Mouse (Mus musculus) forebrain, postnatal 0 days (tissue): Measurements from ENCODE around the gene AB124611. TPM values are rescaled to one million over a fixed set of nuclear protein-coding genes. Genes with fewer than 3 reads are reported as not detected.
"Not testable (repeated sequence)": the region's sequence is repeated elsewhere in the genome, so short reads cannot be mapped to it uniquely, and the experiment has no call there.

Experiments used
- ATAC-seq: fragments of 200-750 bp; cut with Nextera tagmentation; 2 replicates; pipeline ENCODE4 v1.8.0; 2017; ENCODE audit warnings: mild to moderate bottlenecking, moderate library complexity
- DNase-seq: peaks from one replicate; pipeline ENCODE4 v3.0.0-alpha.2; 2015
- H3K27ac ChIP-seq: fragments of 300-500 bp; sonication (generic); 2 replicates; pipeline ENCODE4 v1.5.1; 2014; ENCODE audit warnings: low read depth, mild to moderate bottlenecking, antibody characterized with exemption, low read length, moderate library complexity, mixed read lengths
- H3K27me3 ChIP-seq: fragments of 300-500 bp; sonication (generic); 2 replicates; pipeline ENCODE4 v1.6.1; 2014; ENCODE audit warnings: mild to moderate bottlenecking, low read length, mixed read lengths; ENCODE audit not compliant: insufficient read depth
- H3K36me3 ChIP-seq: fragments of 300-500 bp; sonication (generic); 2 replicates; pipeline ENCODE4 v1.6.1; 2014; ENCODE audit warnings: mild to moderate bottlenecking, moderate library complexity; ENCODE audit not compliant: insufficient read depth
- H3K4me1 ChIP-seq: fragments of 300-500 bp; sonication (generic); 2 replicates; pipeline ENCODE4 v1.6.1; 2014; ENCODE audit warnings: antibody characterized with exemption; ENCODE audit not compliant: insufficient read depth
- H3K4me2 ChIP-seq: fragments of 300-500 bp; sonication (generic); 2 replicates; pipeline ENCODE4 v1.6.1; 2014; ENCODE audit warnings: low read depth, mild to moderate bottlenecking, moderate library complexity
- H3K4me3 ChIP-seq: fragments of 300-500 bp; sonication (generic); 2 replicates; pipeline ENCODE4 v1.5.1; 2014; ENCODE audit warnings: low read depth, low read length, mixed read lengths
- H3K9ac ChIP-seq: fragments of 300-500 bp; sonication (generic); 2 replicates; pipeline ENCODE4 v1.6.1; 2014; ENCODE audit warnings: mild to moderate bottlenecking
- H3K9me3 ChIP-seq: fragments of 300-500 bp; sonication (generic); 2 replicates; pipeline ENCODE4 v1.6.1; 2016; ENCODE audit warnings: low read length
- CTCF ChIP-seq: sonication (generic); IDR thresholded peaks from 2 replicates; pipeline ENCODE4 v1.5.1; 2016; ENCODE audit warnings: antibody characterized with exemption, control low read depth, low read depth
- WGBS: fragments of 180-500 bp; shearing (Covaris S2); extraction: QIAGEN DNeasy Blood & Tissue Kit; methylation state at CpG from one replicate; pipeline ENCODE4 v1.1.7; 2014; 5-methylcytosine and 5-hydroxymethylcytosine counted together
- polyA plus RNA-seq: library from polyadenylated mRNA; unstranded; fragments of >200 nt; fragmentation: Nextera tagmentation; extraction: Ambion mirVana; gene quantifications from 2 replicates; pipeline ENCODE4 v1.2.1, GENCODE M21; 2015
- total RNA-seq: library from RNA; depleted of rRNA; stranded (reverse); fragments of >200 nt; gene quantifications from 2 replicates; pipeline ENCODE4 v1.2.3, GENCODE M21; 2014; rRNA removed

AB124611 gene
- total RNA-seq (0.14 and 2.2 TPM in 2 replicates), polyA plus RNA-seq (0.87 and 0.98 TPM in 2 replicates)

DNA sequence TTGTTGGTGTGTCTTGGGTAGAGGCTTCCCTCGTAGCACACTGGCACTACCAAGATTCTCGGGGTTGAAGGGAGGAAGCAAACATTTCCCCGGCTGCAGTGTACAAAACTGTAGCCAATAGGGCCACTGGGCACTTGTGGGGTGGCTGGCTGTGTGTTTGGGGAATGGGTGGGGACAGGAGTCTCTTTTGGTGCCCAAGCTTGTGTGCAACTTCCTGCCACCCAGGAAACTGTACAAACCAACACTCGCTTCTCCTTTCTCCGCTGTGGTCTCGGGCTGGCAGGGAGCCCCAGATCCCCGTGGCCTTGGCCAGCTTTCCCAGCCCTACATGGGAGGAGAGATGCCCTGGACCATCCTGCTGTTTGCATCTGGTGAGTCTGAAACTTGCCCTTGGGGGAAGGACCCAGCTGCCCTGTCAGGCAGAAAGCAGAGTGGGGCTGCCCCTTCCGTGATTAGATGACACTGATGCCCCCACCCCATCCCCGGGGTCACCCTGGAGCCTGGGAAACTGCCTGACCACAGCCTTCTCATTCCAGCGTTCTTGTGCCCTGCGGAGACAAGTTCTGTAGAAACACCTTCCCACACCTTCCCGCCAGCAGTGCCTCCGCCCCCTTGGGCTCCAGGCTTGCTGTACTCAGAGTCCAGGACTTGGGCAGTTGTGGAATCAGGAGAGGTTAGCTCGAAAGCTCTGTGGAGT lies at the start of gene AB124611:
Gene AB124611, plus strand, starts transcription at position 240 of the 697 bp plus-strand sequence.
- 60% methylated on average over 14 of the region's 14 CpGs for WGBS
- no peak within 1 kb of the TSS for H3K9ac ChIP-seq
- DNase-seq (no peak), ATAC-seq (no peak)
- H3K4me3 ChIP-seq, result no peak within 1 kb of the TSS
- no peak for TF ChIP-seq CTCF
- H3K4me2 ChIP-seq, result no peak within 1 kb of the TSS
- H3K4me1 ChIP-seq, result no peaks in the 10 kb centered on the region
- no peaks in the 10 kb centered on the region for H3K27me3 ChIP-seq
- no peak within 1 kb of the TSS for H3K27ac ChIP-seq
- no peaks in the 10 kb centered on the region for H3K9me3 ChIP-seq
- H3K36me3 ChIP-seq, result no peaks in the 10 kb centered on the region

DNA sequence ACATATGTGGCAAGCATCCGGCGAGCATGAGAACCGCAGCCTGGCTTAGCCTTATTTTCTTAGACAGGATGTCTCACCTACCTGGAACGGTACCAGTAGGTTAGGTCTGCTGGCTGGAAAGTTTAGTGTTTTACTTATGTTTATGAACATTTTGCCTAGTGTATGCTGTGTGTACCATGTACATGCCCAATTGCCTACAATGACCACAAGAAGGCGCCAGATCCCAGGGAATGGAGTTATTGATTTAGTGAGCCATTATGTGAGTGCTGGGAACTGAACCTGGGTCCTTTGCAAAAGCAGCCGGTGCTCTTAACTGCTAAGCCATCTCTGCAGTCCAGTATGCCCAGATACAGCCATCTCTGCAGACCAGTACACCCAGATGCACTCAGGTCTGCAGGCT lies 48.3 kb upstream of the AB124611 start:
- H3K4me2 ChIP-seq, result no peak overlapping the region
- H3K4me1 ChIP-seq, result no peaks in the 10 kb centered on the region
- WGBS, result 97% methylated on average over 6 of the region's 6 CpGs
- no peak overlapping the region for H3K27ac ChIP-seq
- ATAC-seq (no peak), DNase-seq (no peak)
- peak; percentile 43 for TF ChIP-seq CTCF
- H3K9ac ChIP-seq, result no peak overlapping the region
- no peak overlapping the region for H3K4me3 ChIP-seq
- no peaks in the 10 kb centered on the region for H3K27me3 ChIP-seq
- peaks cover 90% of the 10 kb centered on the region for H3K36me3 ChIP-seq
- H3K9me3 ChIP-seq, result no peaks in the 10 kb centered on the region

DNA sequence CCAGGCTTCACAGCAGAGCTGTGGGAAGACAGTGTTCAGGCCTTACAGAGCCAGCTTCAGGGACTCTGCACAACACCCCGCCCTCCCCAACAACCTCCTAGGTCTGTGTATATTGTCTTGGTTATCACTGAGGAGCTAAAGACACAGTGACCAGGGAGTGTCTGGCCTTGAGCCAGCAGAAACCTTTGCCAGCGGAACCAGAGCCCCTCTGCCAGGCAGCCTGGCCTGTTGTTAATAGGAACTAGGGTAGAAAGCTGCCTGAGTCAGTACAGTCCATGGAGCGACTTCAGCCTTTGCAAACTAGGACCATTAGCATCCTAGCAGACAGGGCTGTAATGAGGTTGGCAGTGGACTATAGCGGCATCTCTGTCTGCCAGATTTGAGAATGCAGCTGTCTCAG lies 41.9 kb upstream of the AB124611 start:
- H3K27ac ChIP-seq, result no peak overlapping the region
- H3K9ac ChIP-seq, result no peak overlapping the region
- no peaks in the 10 kb centered on the region for H3K4me1 ChIP-seq
- ATAC-seq (peak; percentile 8; the same call in 1 of the 2 replicates), DNase-seq (no peak)
- 65% methylated on average over 4 of the region's 4 CpGs for WGBS
- no peak for TF ChIP-seq CTCF
- H3K4me3 ChIP-seq, result no peak overlapping the region
- no peak overlapping the region for H3K4me2 ChIP-seq
- H3K36me3 ChIP-seq, result peaks cover 76% of the 10 kb centered on the region
- H3K9me3 ChIP-seq, result no peaks in the 10 kb centered on the region
- no peaks in the 10 kb centered on the region for H3K27me3 ChIP-seq

DNA sequence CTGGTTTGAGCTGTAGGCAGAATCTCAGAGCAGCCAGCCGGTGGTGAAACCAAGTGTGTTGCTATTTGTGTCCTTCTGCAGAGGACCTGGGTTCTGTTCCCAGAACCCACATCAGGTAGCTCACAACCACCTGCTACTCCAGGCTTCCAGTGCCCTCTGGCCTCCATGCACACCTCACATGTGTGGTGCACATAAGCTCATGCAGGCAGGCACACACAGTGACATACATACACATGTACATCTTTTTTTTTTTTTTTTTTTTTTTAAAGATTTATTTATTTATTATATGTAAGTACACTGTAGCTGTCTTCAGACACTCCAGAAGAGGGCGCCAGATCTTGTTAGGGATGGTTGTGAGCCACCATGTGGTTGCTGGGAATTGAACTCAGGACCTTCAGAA lies 37.7 kb upstream of the AB124611 start:
- not testable (repeated sequence) for DNase-seq, H3K27me3 ChIP-seq, H3K27ac ChIP-seq, H3K4me3 ChIP-seq, H3K9me3 ChIP-seq, H3K4me2 ChIP-seq, H3K4me1 ChIP-seq, H3K9ac ChIP-seq, ATAC-seq
- 98% methylated on average over 1 of the region's 2 CpGs for WGBS
- peaks cover 62% of the 10 kb centered on the region for H3K36me3 ChIP-seq

DNA sequence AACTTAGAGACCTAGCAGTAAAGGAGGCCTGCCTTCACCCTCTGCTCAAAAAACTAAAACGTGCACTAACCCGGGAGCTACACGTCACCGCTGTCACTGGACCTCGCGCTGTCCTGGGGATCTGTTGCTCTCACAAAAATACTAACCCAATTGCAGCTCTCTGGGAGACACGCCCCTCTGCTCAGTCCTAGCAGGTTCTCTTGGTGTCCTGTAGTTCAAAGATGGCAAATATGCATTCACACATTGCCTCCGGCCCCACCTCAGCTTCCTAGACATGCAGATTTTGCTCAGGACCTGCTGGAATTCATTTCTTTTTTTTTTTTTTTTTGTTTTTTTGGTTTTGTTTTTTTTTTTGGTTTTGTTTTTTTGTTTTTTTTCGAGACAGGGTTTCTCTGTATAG lies 35.3 kb upstream of the AB124611 start:
- Histone ChIP-seq H3K36me3 (peaks cover 41% of the 10 kb centered on the region), H3K9ac (no peak overlapping the region), H3K4me2 (no peak overlapping the region), H3K4me1 (no peaks in the 10 kb centered on the region), H3K27me3 (no peaks in the 10 kb centered on the region), H3K27ac (no peak overlapping the region), H3K4me3 (no peak overlapping the region), H3K9me3 (no peaks in the 10 kb centered on the region)
- 95% methylated on average over 9 of the region's 9 CpGs for WGBS
- no peak for DNase-seq
- no peak for TF ChIP-seq CTCF
- ATAC-seq, result no peak

DNA sequence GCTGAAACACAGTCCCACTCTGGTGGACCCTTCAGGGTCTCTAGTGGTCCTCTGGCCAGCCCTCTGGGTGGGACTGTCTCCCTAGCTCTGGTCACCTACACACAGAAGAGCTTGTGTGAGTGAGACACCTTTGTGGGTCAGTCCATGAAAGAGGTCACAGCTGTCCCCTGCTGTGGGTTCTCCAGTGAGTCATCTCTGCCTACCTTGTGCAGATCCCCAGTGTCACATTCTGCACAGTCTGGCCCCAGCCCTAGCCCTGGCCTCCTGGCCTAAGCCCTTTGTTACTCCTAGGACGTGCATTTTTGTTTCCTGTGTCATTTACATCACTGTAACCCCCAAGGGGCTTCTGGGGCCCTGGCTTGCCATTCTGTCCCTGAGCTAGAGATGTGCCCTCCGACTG lies 32.1 kb upstream of the AB124611 start:
- Histone ChIP-seq H3K4me1 (no peaks in the 10 kb centered on the region), H3K4me2 (no peak overlapping the region), H3K4me3 (no peak overlapping the region), H3K27ac (no peak overlapping the region), H3K27me3 (no peaks in the 10 kb centered on the region), H3K9me3 (no peaks in the 10 kb centered on the region), H3K9ac (no peak overlapping the region), H3K36me3 (peaks cover 38% of the 10 kb centered on the region)
- no peak for ATAC-seq
- WGBS, result 63% methylated on average over 2 of the region's 2 CpGs
- TF ChIP-seq CTCF, result no peak
- no peak for DNase-seq

DNA sequence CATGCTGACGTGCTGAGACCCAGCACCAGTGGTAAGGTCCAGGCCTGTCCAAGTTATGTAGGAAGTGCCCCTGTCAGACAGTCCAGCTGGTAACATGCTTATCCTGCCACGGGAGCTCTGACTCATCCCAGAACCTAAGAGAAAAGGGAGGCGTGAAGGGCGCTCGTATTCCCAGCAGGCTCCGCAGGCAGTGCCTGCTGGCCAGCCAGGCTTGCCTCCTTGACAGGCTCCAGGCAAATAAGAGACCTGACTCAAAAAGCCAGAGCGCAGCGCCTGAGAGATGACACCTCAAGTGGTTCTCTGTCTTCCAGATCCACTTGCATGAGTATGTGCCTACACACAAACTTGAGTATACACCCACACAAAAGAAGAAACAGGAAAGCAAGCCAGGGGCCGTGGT lies 31.2 kb upstream of the AB124611 start:
- ATAC-seq (no peak), DNase-seq (no peak)
- no peaks in the 10 kb centered on the region for H3K9me3 ChIP-seq
- H3K4me1 ChIP-seq, result no peaks in the 10 kb centered on the region
- no peak for TF ChIP-seq CTCF
- H3K4me3 ChIP-seq, result no peak overlapping the region
- no peak overlapping the region for H3K9ac ChIP-seq
- no peaks in the 10 kb centered on the region for H3K27me3 ChIP-seq
- WGBS, result 89% methylated on average over 9 of the region's 9 CpGs
- no peak overlapping the region for H3K4me2 ChIP-seq
- peaks cover 38% of the 10 kb centered on the region for H3K36me3 ChIP-seq
- no peak overlapping the region for H3K27ac ChIP-seq
